Mouse (Mus musculus) brown adipose tissue, adult 24 weeks (tissue): ENCODE results near the gene Bace1. TPM values are rescaled to one million over a fixed set of nuclear protein-coding genes. Genes with fewer than 3 reads are reported as not detected.

Experiments used
- H3K27ac ChIP-seq: fragments of 200-500 bp; replicated peaks from 2 replicates; pipeline ENCODE4 v1.5.1; 2012; ENCODE audit warnings: low read depth, mild to moderate bottlenecking, low read length
- H3K4me1 ChIP-seq: fragments of 200-500 bp; 2 replicates; pipeline ENCODE4 v1.6.1; 2012; ENCODE audit warnings: low read length, mixed read lengths; ENCODE audit not compliant: control insufficient read depth, insufficient read depth, insufficient read length
- H3K4me3 ChIP-seq: fragments of 200-500 bp; 2 replicates; pipeline ENCODE4 v1.5.1; 2012; ENCODE audit warnings: low read depth, mild to moderate bottlenecking, low read length, moderate library complexity; ENCODE audit not compliant: insufficient read depth
- polyA plus RNA-seq: library from polyadenylated mRNA; stranded (reverse); fragments of >200 nt; gene quantifications from 2 replicates; pipeline ENCODE4 v1.2.4, GENCODE M21; 2012; ENCODE audit not compliant: missing spikeins, insufficient read depth, insufficient read length

Gene Bace1
- polyA plus RNA-seq, 1 experiment, result 9.3 TPM

- peaks cover 4% of the 10 kb centered on the region; the same call in 1 of the 2 replicates for H3K4me1 ChIP-seq
- peak within 1 kb of the TSS; percentile 98 for H3K4me3 ChIP-seq
These were observed 68.1 kb downstream of the Bace1 start, which contains the start of the genes Pcsk7 and Rnf214 for GRCm38 (mm10) chr9:45906355-45907077. Gene Pcsk7, plus strand, starts transcription at chr9:45906497. Gene Rnf214, minus strand, starts transcription at chr9:45906911.

GRCm38 (mm10) chr9:45907078-45907428, 68.7 kb downstream of the Bace1 start:
- peak overlapping the region; percentile 98 for H3K4me3 ChIP-seq
- peaks cover 4% of the 10 kb centered on the region; the same call in 1 of the 2 replicates for H3K4me1 ChIP-seq
- peak overlapping the region; percentile 80 for H3K27ac ChIP-seq

More at GRCm38 (mm10) chr9:45906355-45907077, 68.1 kb downstream of the Bace1 start, which contains the start of the genes Pcsk7 and Rnf214:
- peak within 1 kb of the TSS; percentile 100 for H3K27ac ChIP-seq

GRCm38 (mm10) chr9:45910995-45911394, 72.6 kb downstream of the Bace1 start:
- H3K4me1 ChIP-seq, result peaks cover 4% of the 10 kb centered on the region; the same call in 1 of the 2 replicates
- H3K27ac ChIP-seq, result no peak overlapping the region
- H3K4me3 ChIP-seq, result no peak overlapping the region

- Histone ChIP-seq H3K4me1 (peaks cover 4% of the 10 kb centered on the region; the same call in 1 of the 2 replicates), H3K27ac (no peak overlapping the region), H3K4me3 (no peak overlapping the region)
These were observed 73.3 kb downstream of the Bace1 start for GRCm38 (mm10) chr9:45911673-45912072.

Other genes starting within 250 kb of the Bace1 start
- 4.2 and 7.9 TPM in 2 replicates for gene Cep164, start 9.9 kb upstream of the Bace1 start, polyA plus RNA-seq
- 9.5 and 11.6 TPM in 2 replicates for gene Pcsk7, start 67.9 kb downstream of the Bace1 start, polyA plus RNA-seq
- gene Rnf214, start 68.3 kb downstream of the Bace1 start, polyA plus RNA-seq, result 20.6 and 23.0 TPM in 2 replicates
- gene Tagln, start 97.5 kb downstream of the Bace1 start, polyA plus RNA-seq, result 17.2 and 26.0 TPM in 2 replicates
- 19.6 and 42.1 TPM in 2 replicates for gene Sidt2, start 116.7 kb downstream of the Bace1 start, polyA plus RNA-seq
- gene Pafah1b2, start 174.1 kb downstream of the Bace1 start, polyA plus RNA-seq, result 27.8 and 43.8 TPM in 2 replicates
- gene Sik3, start 174.2 kb downstream of the Bace1 start, polyA plus RNA-seq, result 14.9 and 16.1 TPM in 2 replicates